Mouse (Mus musculus): ENCODE measurements around the gene Gm15155.

- TF ChIP-seq CTCF (conservative IDR thresholded peaks at IDR 0.05; ENCODE audit: insufficient read depth, insufficient read length, low read depth, low read length) = no peak
- TF ChIP-seq POLR2A (IDR thresholded peaks at IDR 0.05; ENCODE audit: low read depth, low read length) = no peak
Observed at GRCm38 (mm10) chrX:155900040-155900439, 275.5 kb downstream of the Gm15155 start.
